Mouse (Mus musculus) heart, postnatal 14 days (tissue): ENCODE data around the gene Sult3a2. TPM values are rescaled to one million over a fixed set of nuclear protein-coding genes. Genes with fewer than 3 reads are reported as not detected.
"Not testable (repeated sequence)": the region's sequence is repeated elsewhere in the genome, so short reads cannot be mapped to it uniquely, and the experiment has no call there.

Experiments used
- DNase-seq, 2 experiments: peaks; one replicate each; pipeline ENCODE4 v3.0.0; 2021 to 2022
- intact Hi-C: fragments of 180-260 bp; cut with DNase I; formaldehyde crosslinking; loops from one replicate; pipeline ENCODE4 v1.15.1; 2025
- long read RNA-seq, 2 experiments: library from polyadenylated mRNA; stranded (forward); transcript quantifications; one replicate each; pipeline ENCODE4 v2.0.0; 2021
- total RNA-seq, 2 experiments: library from RNA; stranded (reverse); gene quantifications; 2 replicates each; pipeline ENCODE4 v1.2.3; 2021

The Sult3a2 gene
- total RNA-seq: not detected
- long read RNA-seq, experiment 1: 0 reads
- long read RNA-seq, experiment 2: 0 reads

- intact Hi-C loops: no loop called here
- DNase-seq: no peak
Measured at GRCm38 (mm10) chr10:33786604-33787003, at the start of gene Sult3a2. Gene Sult3a2, minus strand, starts transcription at chr10:33786704.

GRCm38 (mm10) chr10:33820892-33821291 is 34.4 kb upstream of the Sult3a2 start:
- no peak for DNase-seq
- intact Hi-C loops: no loop called here

- intact Hi-C loops: no loop called here
- DNase-seq: no peak
Measured at GRCm38 (mm10) chr10:33816923-33817322, 30.4 kb upstream of the Sult3a2 start.

GRCm38 (mm10) chr10:33814266-33814665 is 27.8 kb upstream of the Sult3a2 start:
- intact Hi-C loops: no loop called here
- no peak for DNase-seq

- no peak for DNase-seq
- intact Hi-C loops: no loop called here
Measured at GRCm38 (mm10) chr10:33811807-33812206, 25.3 kb upstream of the Sult3a2 start.

- intact Hi-C loops, DNase-seq: not testable (repeated sequence)
Measured at GRCm38 (mm10) chr10:33797221-33797949, 10.9 kb upstream of the Sult3a2 start.

- intact Hi-C loops, DNase-seq: not testable (repeated sequence)
Measured at GRCm38 (mm10) chr10:33796269-33796915, 9.9 kb upstream of the Sult3a2 start.

- intact Hi-C loops, DNase-seq: not testable (repeated sequence)
Measured at GRCm38 (mm10) chr10:33792166-33792565, 5.7 kb upstream of the Sult3a2 start.

- intact Hi-C loops: no loop called here
Measured at GRCm38 (mm10) chr10:33787541-33787940, 1.0 kb upstream of the Sult3a2 start.

GRCm38 (mm10) chr10:33735251-33735650 is 51.3 kb downstream of the Sult3a2 start:
- DNase-seq, intact Hi-C loops: not testable (repeated sequence)

More at GRCm38 (mm10) chr10:33787541-33787940, 1.0 kb upstream of the Sult3a2 start:
- no peak for DNase-seq

GRCm38 (mm10) chr10:33733241-33733640 is 53.3 kb downstream of the Sult3a2 start:
- intact Hi-C loops: no loop called here
- DNase-seq: no peak

GRCm38 (mm10) chr10:33732409-33733185 is 53.9 kb downstream of the Sult3a2 start:
- intact Hi-C loops: no loop called here
- DNase-seq: no peak

GRCm38 (mm10) chr10:33723764-33724163 is 62.7 kb downstream of the Sult3a2 start:
- DNase-seq: no peak
- intact Hi-C loops: no loop called here

GRCm38 (mm10) chr10:33721827-33722438 is 64.6 kb downstream of the Sult3a2 start:
- intact Hi-C loops: no loop called here
- no peak for DNase-seq

Other genes starting within 250 kb of the Sult3a2 start
- gene Clvs2, start 161.9 kb downstream of the Sult3a2 start, total RNA-seq: not detected
- not detected for gene Sult3a1, start 71.0 kb upstream of the Sult3a2 start, total RNA-seq
- gene Rsph4a, start 118.4 kb upstream of the Sult3a2 start, total RNA-seq: under 1 TPM in 1 of 2 experiments, not detected in 1; 0.29 TPM
- gene Zup1, start 164.6 kb upstream of the Sult3a2 start, total RNA-seq: 1 to 10 TPM; 8.2 to 9.2 TPM
- 100 to 1,000 TPM in 1 of 2 experiments, 10 to 100 TPM in 1; 96.1 to 101 TPM for gene Rwdd1, start 232.9 kb upstream of the Sult3a2 start, total RNA-seq